Mouse (Mus musculus) frontal cortex, postnatal 10 days (tissue): ENCODE measurements around the gene Khnyn.

Experiments used
- DNase-seq, 2 experiments: peaks; one replicate each; pipeline ENCODE4 v3.0.0; 2022; ENCODE audit warnings: low spot score in 2 of 2, mixed read lengths in 1 of 2

Gene Khnyn

DNA sequence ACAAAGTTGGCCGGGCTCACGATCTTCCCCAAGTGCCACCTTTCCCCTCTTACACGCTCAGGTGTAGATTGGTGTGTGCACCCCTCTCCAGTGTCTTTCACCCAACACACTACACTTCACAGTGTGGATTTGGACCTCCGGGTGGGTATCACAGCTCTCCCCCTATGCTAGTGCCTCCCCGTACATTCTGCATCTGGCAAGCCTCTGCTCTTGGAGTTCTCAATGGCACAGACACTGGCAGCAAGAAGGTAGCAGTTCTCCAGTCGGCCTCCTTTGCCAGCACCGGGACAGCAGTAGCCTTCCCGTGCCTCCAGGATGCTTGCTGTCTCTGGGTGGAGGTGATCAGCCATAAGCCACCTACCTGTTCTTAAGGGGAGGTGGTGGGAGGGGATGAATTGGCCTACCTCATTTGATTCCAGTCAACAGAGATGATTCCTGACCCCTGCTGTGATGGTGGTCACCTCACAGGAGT is 11.5 kb upstream of the Khnyn start:
- no peak for DNase-seq

DNA sequence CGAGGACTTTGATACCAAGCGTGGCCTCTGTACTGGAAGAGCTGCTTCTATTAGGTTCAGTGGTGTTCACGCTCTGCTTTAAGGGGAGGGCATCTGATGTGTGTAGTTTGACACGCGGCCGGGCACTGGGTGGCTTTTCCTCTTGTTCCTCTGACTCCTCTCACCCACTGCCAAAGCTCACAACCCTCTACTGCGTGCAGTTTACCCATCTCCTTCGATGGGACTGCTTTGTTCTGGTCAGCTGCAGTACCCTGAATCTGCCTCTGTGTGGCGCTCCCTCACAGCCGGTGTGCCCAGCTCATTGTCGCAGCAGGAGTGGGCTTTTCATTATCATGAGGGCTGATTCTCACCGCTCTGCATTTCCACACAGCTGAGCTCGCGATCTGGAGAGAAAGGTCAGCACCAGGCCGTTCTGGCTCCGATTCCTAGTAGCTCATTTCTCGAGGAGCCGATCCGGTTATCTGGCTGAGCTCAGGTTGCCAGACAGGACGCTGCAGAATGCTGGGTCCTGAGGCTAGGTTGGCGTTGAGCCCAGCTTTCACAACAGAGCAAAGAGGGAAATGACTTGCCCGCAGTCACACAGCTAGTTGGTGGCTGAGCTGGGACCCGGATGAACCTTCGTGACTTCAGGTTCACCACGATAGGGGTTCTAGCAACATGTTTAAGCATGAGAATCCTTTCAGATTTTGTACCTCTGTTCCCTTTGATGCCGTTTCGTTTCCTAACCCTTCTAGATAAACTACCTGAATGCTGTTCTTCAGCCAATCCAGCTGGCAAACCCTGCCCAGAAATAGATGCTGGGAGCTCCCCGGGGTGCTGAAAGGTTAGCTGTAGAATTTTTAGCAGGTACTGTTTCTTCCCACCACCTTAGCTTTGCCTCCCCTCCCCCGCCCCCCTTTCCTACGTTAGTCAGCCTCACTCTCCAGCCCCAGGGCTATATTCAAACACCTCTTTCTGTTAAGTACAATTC is 10.7 kb upstream of the Khnyn start:
- peak in 1 of 2 experiments; percentile 69 for DNase-seq

DNA sequence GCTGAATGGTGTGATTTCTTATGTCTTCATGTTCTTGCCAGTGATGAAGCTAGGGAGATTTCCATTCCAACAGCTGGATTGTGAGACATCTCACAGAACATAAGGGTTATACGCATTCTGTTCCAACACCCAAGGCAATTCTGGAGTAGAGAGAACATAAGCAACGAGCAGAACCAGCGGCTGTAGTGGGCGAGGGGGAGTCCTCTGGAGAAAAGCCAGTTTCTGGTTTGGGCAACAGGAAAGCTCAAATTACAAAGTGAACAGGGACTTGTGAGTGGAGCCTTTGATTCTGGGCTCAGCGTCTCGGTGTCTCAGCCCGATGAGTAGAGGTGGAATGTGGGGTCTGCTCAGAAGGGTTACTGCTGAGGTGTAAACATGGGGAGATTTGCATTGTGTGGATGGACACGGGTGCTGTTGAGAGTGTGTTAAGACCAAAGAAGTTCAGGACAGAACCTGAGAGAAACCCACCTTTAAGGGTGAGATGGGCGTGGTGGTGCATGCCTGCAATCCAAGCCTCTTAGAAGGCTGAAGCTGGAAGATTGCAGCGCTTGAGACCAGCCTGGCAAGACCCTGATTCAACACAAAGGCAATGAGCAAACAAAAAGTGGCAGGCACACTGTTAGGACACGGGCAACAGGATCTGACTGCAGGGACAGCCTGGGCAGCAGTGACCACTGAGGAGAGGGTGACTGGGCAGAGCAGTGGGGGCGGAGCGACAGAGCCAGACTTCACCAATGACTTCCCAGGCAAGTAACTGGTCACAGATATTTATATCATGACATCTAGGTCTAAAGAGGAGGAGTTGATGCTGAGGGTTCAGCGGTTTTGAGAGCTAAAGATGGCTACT is 7.1 kb upstream of the Khnyn start:
- peak in 1 of 2 experiments; percentile 64 for DNase-seq

DNA sequence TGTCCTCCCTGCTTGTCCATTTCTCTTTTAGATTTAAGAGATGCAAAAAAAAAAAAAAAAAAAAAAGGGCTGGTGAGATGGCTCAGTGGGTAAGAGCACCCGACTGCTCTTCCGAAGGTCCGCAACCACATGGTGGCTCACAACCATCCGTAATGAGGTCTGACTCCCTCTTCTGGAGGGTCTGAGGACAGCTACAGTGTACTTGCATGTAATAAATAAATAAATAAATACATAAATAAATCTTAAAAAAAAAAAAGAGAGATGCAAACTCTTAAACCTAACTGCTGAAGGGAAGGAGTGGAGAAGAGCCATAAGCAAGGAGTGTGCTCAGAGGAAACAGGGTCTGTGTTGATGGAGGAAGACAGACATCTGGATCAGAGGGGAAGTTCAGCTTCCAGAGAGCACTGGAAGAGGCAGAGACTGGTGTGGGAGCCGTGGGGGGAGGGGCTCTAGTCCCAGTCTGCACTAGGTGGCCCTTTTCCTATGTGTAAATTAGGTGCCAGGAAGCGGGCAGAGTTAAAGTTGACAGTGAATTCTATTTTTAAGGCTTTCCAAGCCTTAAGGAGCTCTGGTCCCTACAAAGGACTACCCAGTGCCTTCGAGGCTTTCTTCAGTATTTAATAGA is 6.3 kb upstream of the Khnyn start:
- no peak for DNase-seq

DNA sequence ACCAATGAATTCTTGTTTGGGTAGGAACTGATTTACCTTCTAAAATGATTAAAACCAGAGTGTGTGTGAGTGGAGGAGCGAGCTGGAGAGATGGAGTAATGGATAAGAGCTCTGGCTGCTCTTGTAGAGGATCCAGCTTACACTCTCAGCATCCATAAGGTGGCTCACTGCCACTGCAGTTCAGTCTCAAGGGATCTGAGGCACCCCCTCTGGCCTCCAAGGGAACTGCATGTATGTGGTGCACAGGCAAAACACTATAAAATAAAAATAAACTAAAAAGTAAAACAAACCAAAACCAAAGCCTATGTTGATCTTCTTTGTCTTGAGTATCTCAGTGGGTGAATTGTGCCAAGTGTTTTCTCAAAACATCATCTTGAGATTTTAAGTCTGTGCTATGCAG is 5.1 kb upstream of the Khnyn start:
- DNase-seq, result peak; percentile 65 to 76

DNA sequence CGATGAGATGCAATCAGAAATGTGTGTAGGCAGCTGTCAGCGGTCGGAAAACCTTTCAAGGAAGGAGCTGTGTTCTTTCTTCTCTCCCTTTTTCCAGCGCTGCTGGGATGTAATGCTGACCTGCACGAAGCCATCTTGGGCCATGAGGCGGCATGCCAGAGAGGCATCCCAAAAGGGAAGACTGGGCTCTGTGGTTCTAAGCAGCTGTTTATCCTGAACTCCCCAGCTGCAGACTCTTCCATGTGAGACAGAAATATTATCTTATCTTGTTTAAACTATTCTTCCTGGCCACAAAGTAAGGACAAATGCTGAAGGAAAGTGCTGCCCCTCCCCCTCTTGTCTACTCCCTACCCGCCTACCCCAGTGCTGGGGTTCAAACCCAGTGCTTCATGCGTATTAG is 3.8 kb upstream of the Khnyn start:
- no peak for DNase-seq

DNA sequence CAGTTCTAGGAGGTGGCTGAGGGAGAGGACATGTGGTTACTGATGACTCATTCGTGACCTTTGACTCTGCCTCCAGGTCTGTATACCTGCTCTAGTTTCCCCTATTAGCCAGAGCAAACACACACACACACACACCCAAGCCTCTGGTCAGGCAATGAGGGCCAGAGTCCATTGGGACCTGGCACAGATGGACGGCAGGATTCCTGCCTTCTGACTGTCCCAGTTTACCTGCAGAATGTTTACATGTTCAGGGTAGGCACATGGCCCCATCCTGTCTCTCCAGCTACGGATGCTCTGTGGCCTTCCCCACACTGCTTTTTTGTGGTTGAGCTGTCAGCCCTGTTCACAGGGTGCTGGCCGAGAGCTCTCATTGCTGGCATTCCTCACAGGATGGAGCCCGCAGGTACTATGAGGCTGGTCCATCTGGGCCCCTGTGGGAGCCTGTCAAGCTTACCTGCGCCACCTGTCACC is 2.5 kb upstream of the Khnyn start:
- DNase-seq, result no peak

DNA sequence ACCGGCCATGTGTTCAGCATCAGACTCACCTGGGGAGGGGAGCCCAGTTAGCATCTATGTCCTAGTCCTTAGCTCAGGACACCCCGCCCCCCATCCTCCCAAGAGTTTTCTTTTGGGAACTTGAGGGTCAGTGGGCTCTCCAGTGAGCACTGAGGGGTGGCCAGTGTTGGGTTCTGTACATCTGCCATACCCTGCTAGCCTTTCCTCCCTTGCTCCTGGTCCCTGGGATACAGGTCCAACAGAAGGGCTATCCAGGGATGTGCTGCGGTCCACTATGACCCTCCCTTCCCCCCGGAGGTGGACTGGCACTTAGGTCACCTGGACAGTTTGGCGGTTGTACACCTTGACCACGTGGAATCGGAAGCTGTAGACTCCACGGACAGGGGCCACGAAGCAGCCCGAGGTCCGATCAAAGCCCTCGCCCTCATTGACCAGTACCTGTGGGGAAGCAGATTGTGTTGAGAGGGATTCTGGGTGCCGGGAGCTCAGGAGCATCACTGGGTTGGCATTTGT is 1.5 kb upstream of the Khnyn start:
- DNase-seq, result no peak

DNA sequence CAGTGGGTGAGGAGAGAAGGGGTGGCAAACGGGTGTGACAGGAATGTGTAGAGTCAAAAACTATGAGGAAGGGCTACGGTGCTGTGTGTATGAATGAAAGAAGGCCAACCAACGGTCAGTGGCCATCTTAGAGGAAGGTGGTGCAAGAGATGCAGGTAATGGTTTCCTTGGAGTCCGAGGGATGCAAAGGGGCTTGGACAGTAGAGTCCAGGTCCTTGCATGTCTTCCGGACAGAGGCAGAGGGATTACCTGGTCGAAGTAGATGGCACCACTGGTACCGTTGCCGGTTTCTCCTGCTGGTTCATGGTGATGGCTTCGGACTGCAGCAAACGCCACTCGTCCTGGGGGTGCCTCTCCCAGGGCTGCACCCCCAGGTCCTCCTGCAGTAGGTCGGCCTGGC is 1.1 kb upstream of the Khnyn start:
- no peak for DNase-seq

DNA sequence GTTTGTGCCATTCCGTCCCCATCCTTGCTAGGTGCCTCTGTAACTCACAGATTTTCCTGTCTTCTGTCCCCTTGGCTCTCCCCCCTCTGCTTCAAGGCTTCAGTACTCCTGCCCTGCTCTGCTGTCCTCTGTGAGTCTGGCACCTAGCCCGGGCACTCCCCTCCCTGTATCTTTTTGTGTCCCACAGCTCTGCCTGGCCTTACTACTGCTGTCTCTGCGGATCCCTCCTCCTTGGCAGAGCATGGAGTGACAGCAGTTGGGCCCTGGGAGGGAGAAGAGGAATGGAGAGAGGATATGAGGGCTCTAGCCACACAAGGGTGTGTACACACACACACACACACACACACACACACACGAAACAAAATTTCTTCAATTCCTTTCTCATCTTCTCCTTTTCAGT is 581 bp upstream of the Khnyn start, which contains the start of gene Cbln3:
TSS of gene Cbln3 (minus strand) at position 227 of the 400 bp plus-strand sequence.
- DNase-seq, result no peak

DNA sequence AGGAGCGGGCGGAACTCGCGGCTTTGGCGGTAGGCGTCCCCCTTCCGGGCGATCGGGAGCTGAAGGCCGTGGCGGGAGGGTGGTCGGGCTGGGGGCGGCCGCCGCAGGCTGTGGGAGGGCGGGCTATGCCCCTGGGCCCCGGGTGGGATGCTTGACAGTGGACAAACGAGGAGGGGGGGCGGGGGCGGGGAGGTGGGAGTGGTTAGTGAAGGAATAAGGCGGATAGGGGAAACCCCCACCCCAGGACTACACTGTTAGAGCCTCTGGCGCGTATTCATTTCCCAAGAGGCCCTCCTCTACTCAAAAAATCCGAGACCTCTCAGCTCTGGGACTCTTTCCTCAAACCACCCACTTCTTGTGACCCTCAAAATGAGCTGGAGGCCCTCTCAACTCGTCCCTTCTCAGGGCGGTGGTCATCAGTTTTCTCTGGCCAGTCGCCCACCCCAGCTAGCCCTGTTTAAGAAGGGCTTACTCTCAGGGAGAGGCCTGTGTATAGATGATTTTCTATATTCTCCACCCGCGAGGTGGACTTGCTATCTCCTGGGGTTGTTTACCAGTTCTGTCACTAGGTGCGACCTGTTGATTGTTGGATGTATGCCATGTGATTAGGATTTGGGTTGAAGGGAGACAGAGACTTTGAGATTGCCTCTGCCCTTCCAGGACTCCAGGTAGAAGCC is 505 bp downstream of the Khnyn start:
- DNase-seq, result no peak

DNA sequence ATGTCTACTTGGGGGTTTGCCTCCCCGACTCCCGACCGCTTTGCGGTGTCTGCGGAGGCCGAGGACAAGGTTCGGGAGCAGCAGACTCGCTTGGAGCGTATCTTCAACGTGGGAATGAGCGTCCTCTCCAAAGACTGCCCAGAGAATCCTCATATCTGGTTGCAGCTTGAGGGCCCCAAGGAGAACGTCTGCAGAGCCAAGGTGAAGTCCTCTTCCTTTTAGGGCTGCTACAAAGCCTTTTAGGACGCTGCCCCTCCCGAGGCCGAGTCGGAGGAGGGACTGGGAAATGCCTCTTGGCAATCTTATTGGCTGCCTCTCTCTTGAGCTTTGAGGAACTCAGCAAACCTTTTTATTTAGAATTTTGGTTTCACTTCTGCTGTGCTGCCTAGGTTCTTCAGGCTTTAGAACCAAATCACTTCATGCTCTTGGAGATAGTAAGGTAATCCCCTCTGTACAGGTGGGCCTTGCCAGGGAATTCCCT is 1.1 kb downstream of the Khnyn start:
- DNase-seq, result no peak

DNA sequence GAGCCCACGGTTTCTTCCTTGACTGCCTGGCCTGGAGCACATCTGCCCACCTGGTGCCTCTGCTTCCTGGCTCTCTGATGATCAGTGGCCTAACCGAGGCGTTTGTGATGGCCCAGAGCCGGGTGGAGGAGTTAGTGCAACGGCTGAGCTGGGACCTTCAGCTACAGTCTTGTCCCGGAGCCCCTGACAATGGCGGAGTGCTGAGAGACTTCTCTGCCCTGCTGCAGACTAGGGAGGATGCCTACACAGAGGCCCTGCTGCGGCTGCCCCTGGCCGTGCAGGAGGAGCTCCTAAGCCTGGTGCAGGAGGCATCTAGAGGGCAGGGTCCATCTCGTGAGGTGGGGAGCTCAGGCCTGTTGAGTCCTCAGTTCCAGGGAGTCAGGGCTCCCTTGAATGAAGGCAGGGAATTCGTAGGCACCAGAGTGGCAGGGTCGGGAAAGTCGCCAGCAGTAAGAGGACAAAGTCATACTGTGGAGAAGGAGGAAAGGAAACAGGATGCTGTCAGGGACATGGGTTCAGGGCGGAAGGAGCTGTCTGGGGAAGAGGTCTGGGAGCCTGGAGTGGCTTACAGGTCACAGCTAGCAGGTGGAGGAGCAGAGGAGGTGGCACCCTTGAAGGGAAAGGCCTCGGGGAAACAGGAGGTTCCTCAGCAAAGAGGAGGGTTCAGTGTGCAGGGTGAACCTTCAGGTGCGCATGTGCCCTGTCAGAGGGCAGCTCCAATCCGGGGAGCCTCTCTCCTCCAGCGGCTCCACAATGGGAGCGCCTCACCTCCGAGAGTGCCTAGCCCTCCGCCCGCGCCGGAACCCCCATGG is 2.0 kb downstream of the Khnyn start:
- DNase-seq, result no peak

DNA sequence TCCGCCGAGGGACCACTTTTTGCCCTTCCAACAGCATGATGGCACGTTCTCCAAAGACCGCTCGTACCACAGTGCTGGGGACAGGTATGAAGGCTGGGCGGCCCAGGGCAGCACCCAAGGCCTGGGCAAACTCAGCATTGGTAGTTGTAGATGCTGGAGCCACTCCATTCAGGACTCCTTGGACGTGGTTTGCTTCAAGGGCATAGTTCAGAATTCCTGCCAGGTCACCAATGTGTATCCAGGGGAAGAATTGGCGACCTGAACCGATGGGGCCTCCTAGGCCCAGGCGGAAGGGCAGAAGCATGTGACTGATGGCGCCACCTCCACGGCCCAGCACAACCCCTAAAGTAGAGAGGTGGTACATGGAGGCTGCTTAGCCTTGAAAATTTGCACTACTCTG is 12.9 kb downstream of the Khnyn start:
- no peak for DNase-seq

DNA sequence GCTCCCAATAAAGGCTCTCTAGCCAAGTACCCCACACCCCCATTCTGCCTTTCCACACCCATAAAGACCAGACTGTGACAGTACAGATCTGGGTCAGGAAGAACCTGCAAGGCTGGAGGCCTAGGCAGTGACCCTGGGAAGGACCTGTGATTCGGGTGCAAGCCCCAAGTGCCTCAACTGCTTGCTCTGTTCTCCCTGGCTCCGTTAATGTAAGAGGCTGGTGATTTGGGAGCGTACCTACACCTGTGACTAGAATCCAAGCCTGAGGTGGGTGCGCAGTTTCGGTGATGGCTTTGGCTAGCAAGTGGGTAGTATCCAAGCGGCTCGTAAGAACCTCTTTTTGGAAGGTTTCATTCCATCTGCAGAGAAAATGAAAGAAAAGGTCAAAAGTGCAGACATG is 14.2 kb downstream of the Khnyn start:
- no peak for DNase-seq

DNA sequence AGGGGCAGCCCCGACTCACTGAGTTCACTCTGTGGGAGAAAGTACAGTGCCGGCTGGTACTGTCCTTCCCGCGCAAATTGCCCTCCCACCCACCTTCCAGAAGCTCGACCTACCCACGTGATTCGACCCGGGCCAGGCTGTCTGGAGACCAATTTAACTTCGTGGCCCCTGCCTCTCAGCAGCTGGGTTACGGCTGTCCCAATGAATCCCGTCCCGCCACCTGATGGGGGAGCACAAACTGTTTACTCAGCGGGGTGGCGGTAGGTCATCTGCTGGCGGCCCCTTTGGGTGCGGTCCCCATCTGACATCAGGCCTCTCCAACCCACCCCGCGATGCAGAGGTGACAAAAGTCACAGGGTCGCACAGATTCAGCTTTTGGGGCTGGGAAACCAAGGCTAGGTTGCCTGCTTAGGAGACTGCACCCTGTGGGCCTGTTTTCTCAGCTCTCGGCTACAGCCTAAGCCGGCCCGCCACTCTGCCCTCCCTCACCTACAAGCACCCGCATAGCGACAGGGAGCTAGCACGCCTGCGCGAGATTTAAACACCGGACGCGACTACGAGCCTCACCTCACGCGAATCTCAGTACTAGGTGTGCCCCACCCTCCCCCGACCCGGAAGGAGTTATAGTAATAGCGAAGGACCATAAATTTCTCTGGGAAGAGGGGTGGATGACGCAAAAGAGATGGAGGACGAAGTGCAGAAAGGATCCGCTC is 15.1 kb downstream of the Khnyn start, which contains the start of gene Sdr39u1:
TSS of gene Sdr39u1 (minus strand) at position 593 of the 713 bp plus-strand sequence.
- peak; percentile 83 for DNase-seq

DNA sequence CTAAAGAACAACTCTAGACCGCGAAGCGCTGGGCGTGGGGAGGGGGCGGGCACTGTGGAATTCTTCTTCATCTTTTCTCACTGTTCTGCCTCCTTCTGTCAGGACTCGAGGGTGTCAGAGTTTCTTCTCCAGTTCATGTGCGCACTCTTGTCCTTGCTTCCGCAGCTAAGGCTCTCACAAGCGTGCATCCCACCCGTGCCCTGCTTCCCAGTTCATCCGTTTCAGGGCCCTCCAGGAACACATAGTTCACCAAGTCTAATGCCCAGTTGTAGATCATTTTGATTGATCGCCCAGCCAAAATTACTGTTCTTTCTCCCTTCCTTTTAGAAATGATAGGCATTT is 15.6 kb downstream of the Khnyn start:
- DNase-seq, result no peak

DNA sequence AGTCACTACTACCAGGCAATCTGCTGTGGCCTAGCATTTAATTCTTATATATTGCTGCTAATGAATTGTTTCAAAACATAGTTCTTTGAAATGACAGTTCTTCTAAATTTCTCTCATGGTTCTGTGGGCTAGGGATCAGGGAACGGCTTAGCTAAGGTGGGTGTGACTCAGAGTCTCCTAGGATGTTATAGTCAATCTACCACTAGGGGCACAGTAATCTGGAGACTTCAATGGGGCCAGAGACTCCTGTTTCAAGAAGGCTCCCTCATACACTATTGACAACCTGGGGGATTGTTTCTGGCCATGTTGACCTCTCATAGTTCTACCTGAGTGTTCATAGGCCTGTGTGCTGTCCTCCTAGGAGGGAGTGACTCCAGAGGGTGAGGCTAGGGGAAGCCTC is 20.8 kb downstream of the Khnyn start:
- no peak for DNase-seq

DNA sequence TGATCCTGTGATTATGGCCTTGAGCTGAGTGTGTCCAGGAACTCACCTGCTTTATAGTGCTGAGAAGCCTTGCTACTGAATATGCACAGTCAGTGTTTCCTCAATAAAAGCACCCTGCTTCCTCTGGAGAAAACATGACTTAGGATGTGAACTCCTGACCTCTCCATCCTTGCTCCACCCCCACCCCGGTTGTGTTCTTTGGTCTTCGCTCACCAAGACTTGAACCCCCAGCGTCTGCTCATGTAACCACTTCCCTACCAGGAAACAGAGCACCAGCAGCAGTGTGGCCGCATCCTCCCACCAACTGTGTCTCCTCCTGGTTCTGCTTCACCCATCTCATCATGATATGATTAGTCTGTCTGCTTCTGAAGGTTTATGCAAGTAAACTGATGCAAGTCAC is 28.7 kb downstream of the Khnyn start:
- DNase-seq, result no peak
